Mouse (Mus musculus) CD8-positive naive resting alpha-beta T cell, adult 57 days (primary cell): ENCODE measurements around the gene Polr3h. TPM values are rescaled to one million over a fixed set of nuclear protein-coding genes. Genes with fewer than 3 reads are reported as not detected.

Experiments used
- total RNA-seq: library from RNA; stranded (reverse); gene quantifications from one replicate; pipeline ENCODE4 v1.2.4, GENCODE M21; 2023

Gene Polr3h
- total RNA-seq: 15.0 TPM

GRCm38 (mm10) chr15:81925760-81926445, at the start of gene Polr3h:
TSS of gene Polr3h (minus strand) at chr15:81926240.

GRCm38 (mm10) chr15:81960171-81961077, 34.4 kb upstream of the Polr3h start, which contains the start of gene Pmm1:
TSS of gene Pmm1 (minus strand) at chr15:81960930.

GRCm38 (mm10) chr15:81936679-81937078, 10.6 kb upstream of the Polr3h start, which contains the start of gene Csdc2:
TSS of gene Csdc2 (plus strand) at chr15:81936759.

GRCm38 (mm10) chr15:81872262-81873136, 53.5 kb downstream of the Polr3h start, which contains the start of gene Aco2:
TSS of gene Aco2 (plus strand) at chr15:81872309.

GRCm38 (mm10) chr15:81871604-81872261, 54.3 kb downstream of the Polr3h start, which contains the start of gene Phf5a:
TSS of gene Phf5a (minus strand) at chr15:81871911.

GRCm38 (mm10) chr15:81858517-81859329, 67.3 kb downstream of the Polr3h start, which contains the start of gene Tob2:
TSS of gene Tob2 (minus strand) at chr15:81858796.

Other genes starting within 250 kb of the Polr3h start
- gene Chadl, start 229.0 kb downstream of the Polr3h start, total RNA-seq: not detected
- 28.1 TPM for gene Zc3h7b, start 181.2 kb downstream of the Polr3h start, total RNA-seq
- gene Rangap1, start 180.7 kb downstream of the Polr3h start, total RNA-seq: 86.9 TPM
- 25.6 TPM for gene Tef, start 123.8 kb downstream of the Polr3h start, total RNA-seq
- gene Tob2, start 67.4 kb downstream of the Polr3h start, total RNA-seq: 78.4 TPM
- 54.4 TPM for gene Phf5a, start 54.3 kb downstream of the Polr3h start, total RNA-seq
- gene Aco2, start 53.9 kb downstream of the Polr3h start, total RNA-seq: 151 TPM
- gene Csdc2, start 10.5 kb upstream of the Polr3h start, total RNA-seq: not detected
- gene Pmm1, start 34.7 kb upstream of the Polr3h start, total RNA-seq: 26.1 TPM
- not detected for gene 1700029P11Rik, start 54.3 kb upstream of the Polr3h start, total RNA-seq
- gene Xrcc6, start 61.6 kb upstream of the Polr3h start, total RNA-seq: 31.4 TPM
- 27.8 TPM for gene Desi1, start 107.6 kb upstream of the Polr3h start, total RNA-seq
- gene Snu13, start 121.4 kb upstream of the Polr3h start, total RNA-seq: 94.0 TPM
- gene 4930407I10Rik, start 132.9 kb upstream of the Polr3h start, total RNA-seq: not detected
- gene Mei1, start 143.8 kb upstream of the Polr3h start, total RNA-seq: not detected
- gene Ccdc134, start 201.7 kb upstream of the Polr3h start, total RNA-seq: 39.1 TPM
- 184 TPM for gene Srebf2, start 220.9 kb upstream of the Polr3h start, total RNA-seq